Mouse (Mus musculus) left cerebral cortex, adult 9 months (tissue): ENCODE measurements around the gene Olfr123.

Experiments
- DNase-seq, 2 experiments: peaks; one replicate each; pipeline ENCODE4 v3.0.0; 2022; ENCODE audit warnings: low spot score in 2 of 2

The Olfr123 gene

GRCm38 (mm10) chr17:37793229-37793628 lies at the start of gene Olfr123:
Olfr123 (plus strand) TSS chr17:37793529.
- no peak for DNase-seq

- no peak for DNase-seq
These were observed 25.0 kb upstream of the Olfr123 start, which contains the start of gene Olfr122 for GRCm38 (mm10) chr17:37768307-37768706. Olfr122 (plus strand) TSS chr17:37768607.

GRCm38 (mm10) chr17:37799588-37799987 lies 6.3 kb downstream of the Olfr123 start, which contains the start of gene Olfr124:
Olfr124 (plus strand) TSS chr17:37799888.
- DNase-seq = no peak

GRCm38 (mm10) chr17:37832649-37833048 lies 39.3 kb downstream of the Olfr123 start, which contains the start of gene Olfr125:
Olfr125 (plus strand) TSS chr17:37832949.
- no peak for DNase-seq

GRCm38 (mm10) chr17:37847183-37847582 lies 53.9 kb downstream of the Olfr123 start, which contains the start of gene Olfr126:
Olfr126 (plus strand) TSS chr17:37847483.
- DNase-seq = no peak
